Mouse (Mus musculus) midbrain, embryonic 16.5 days (tissue): ENCODE measurements around the gene Chrna3. TPM values are rescaled to one million over a fixed set of nuclear protein-coding genes. Genes with fewer than 3 reads are reported as not detected.

Source experiments
- ATAC-seq: fragments of 200-750 bp; cut with Nextera tagmentation; 2 replicates; pipeline ENCODE4 v1.8.0; 2017; ENCODE audit warnings: moderate TSS enrichment
- H3K27ac ChIP-seq: fragments of 300-500 bp; sonication (generic); 2 replicates; pipeline ENCODE4 v1.5.1; 2014; ENCODE audit warnings: mild to moderate bottlenecking, low read length, mixed read lengths
- H3K27me3 ChIP-seq: fragments of 300-500 bp; sonication (generic); 2 replicates; pipeline ENCODE4 v1.6.1; 2014; ENCODE audit warnings: low read depth, low read length, mixed read lengths; ENCODE audit not compliant: control insufficient read depth, insufficient read depth
- H3K36me3 ChIP-seq: fragments of 300-500 bp; sonication (generic); 2 replicates; pipeline ENCODE4 v1.6.1; 2014; ENCODE audit warnings: mild to moderate bottlenecking, low read length, moderate library complexity, mixed read lengths; ENCODE audit not compliant: control insufficient read depth, insufficient read depth
- H3K4me1 ChIP-seq: fragments of 300-500 bp; sonication (generic); 2 replicates; pipeline ENCODE4 v1.6.1; 2014; ENCODE audit warnings: mild to moderate bottlenecking, low read length, mixed read lengths; ENCODE audit not compliant: control insufficient read depth, insufficient read depth
- H3K4me2 ChIP-seq: fragments of 300-500 bp; sonication (generic); 2 replicates; pipeline ENCODE4 v1.6.1; 2014; ENCODE audit warnings: mild to moderate bottlenecking, low read length, mixed read lengths
- H3K4me3 ChIP-seq: fragments of 300-500 bp; sonication (generic); 2 replicates; pipeline ENCODE4 v1.5.1; 2014; ENCODE audit warnings: low read depth, mild to moderate bottlenecking, low read length, moderate library complexity, mixed read lengths
- H3K9ac ChIP-seq: fragments of 300-500 bp; sonication (generic); 2 replicates; pipeline ENCODE4 v1.6.1; 2014; ENCODE audit warnings: low read depth, low read length, mixed read lengths
- H3K9me3 ChIP-seq: fragments of 300-500 bp; sonication (generic); replicated peaks from 2 replicates; pipeline ENCODE4 v1.6.1; 2014; ENCODE audit warnings: mild to moderate bottlenecking, low read length, mixed read lengths; ENCODE audit not compliant: control insufficient read depth, poor library complexity, severe bottlenecking
- WGBS: fragments of 180-500 bp; shearing (Covaris S2); extraction: QIAGEN DNeasy Blood & Tissue Kit; methylation state at CpG from one replicate; pipeline ENCODE4 v1.1.7; 2014; 5-methylcytosine and 5-hydroxymethylcytosine counted together
- polyA plus RNA-seq: library from polyadenylated mRNA; unstranded; fragments of >200 nt; fragmentation: Nextera tagmentation; extraction: Ambion mirVana; gene quantifications from 2 replicates; pipeline ENCODE4 v1.2.1, GENCODE M21; 2015

Chrna3 gene
- polyA plus RNA-seq, result 18.3 and 20.9 TPM in 2 replicates

DNA sequence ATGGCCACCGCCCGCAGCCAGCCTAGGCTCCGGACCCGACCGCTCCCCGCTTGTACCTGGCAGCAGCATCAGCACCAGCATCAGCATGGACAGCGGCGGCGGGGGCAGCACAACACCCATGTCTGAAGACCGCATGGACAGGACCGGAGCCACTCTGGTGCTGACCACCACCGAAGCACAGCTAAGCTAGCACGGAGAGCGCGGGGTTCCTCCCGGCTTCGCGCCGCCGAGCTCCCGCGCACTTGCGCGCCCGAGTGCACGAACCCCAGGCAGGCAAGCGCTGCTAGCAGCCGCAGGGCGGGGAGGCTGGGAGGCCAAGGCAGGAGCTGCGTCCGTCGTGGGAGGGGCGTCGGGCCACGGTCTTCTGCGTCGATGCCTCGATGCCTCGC is at the start of gene Chrna3:
Gene Chrna3, minus strand, starts transcription at position 288 of the 389 bp plus-strand sequence.
- Histone ChIP-seq H3K4me3 (peak within 1 kb of the TSS; percentile 55), H3K4me2 (peak within 1 kb of the TSS; percentile 82), H3K9ac (peak within 1 kb of the TSS; percentile 77), H3K36me3 (no peaks in the 10 kb centered on the region), H3K27me3 (0 out of 2 replicates have a peak, but pooled peaks cover 5% of the 10 kb centered on the region), H3K9me3 (no peaks in the 10 kb centered on the region), H3K27ac (peak within 1 kb of the TSS; percentile 54), H3K4me1 (peaks cover 4% of the 10 kb centered on the region; the same call in 1 of the 2 replicates)
- ATAC-seq, result peak; percentile 67
- under 1% methylated on average over 39 of the region's 39 CpGs for WGBS

DNA sequence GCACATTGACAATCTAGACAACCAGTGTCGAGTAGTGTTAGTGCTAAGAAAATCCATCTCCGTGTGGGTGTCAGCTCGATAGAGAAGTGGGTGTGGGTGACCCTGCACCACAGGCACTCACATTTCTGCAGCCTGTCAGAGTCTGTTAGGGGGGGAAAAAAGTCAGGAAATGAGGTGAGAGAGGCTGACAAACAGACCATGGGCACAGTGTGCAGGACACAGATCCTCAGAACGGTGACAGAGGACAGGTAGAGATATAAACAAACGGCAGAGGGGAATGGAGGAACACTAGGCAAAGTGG is 41.6 kb upstream of the Chrna3 start:
- H3K27me3 ChIP-seq, result no peaks in the 10 kb centered on the region
- H3K27ac ChIP-seq, result 0 out of 2 replicates have a peak overlapping the region, but pooled peaks have one; percentile 4
- H3K4me1 ChIP-seq, result peaks cover 8% of the 10 kb centered on the region; the same call in 1 of the 2 replicates
- no peaks in the 10 kb centered on the region for H3K9me3 ChIP-seq
- H3K4me2 ChIP-seq, result no peak overlapping the region
- peak; percentile 52; the same call in 1 of the 2 replicates for ATAC-seq
- no peaks in the 10 kb centered on the region for H3K36me3 ChIP-seq
- no peak overlapping the region for H3K9ac ChIP-seq
- 22% methylated on average over 5 of the region's 5 CpGs for WGBS
- no peak overlapping the region for H3K4me3 ChIP-seq

DNA sequence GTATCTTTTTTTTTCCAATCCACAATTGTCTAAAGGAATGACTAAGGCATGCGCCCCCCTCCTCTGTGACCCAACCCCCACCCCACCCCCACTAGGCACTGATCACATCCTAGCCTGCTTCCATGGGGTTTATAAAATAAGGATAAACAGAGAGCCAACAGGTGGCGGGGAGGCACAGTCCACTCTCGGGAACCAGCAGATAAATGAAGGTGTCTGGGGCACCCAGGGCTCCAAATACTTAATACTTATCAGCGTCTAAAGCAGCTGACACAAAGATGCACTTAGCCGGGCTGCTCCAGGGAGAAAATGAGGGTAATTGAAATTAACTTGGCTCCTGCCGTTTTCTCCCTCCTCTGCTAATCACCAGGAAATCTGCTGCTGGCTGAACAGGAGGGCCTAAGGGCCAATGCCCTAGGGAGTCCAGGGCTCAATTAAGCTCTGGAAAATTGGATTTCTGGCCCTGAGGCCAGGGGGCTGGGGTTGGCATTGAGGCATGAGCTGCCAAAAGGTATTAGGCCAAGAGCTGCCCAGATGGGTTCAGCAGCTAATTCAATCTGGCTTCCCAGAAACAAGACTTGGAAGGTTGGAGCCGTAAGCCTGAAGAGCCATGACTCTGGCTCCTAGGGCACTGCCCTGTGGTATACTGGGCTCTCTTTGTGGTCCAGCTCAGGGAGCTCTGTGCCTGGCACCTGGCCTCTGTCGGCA is 41.0 kb upstream of the Chrna3 start:
- Histone ChIP-seq H3K4me3 (no peak overlapping the region), H3K36me3 (no peaks in the 10 kb centered on the region), H3K4me1 (peaks cover 8% of the 10 kb centered on the region; the same call in 1 of the 2 replicates), H3K9me3 (no peaks in the 10 kb centered on the region), H3K27ac (0 out of 2 replicates have a peak overlapping the region, but pooled peaks have one; percentile 4), H3K9ac (no peak overlapping the region), H3K4me2 (no peak overlapping the region), H3K27me3 (no peaks in the 10 kb centered on the region)
- WGBS, result 14% methylated on average over 8 of the region's 8 CpGs
- peak; percentile 91 for ATAC-seq

DNA sequence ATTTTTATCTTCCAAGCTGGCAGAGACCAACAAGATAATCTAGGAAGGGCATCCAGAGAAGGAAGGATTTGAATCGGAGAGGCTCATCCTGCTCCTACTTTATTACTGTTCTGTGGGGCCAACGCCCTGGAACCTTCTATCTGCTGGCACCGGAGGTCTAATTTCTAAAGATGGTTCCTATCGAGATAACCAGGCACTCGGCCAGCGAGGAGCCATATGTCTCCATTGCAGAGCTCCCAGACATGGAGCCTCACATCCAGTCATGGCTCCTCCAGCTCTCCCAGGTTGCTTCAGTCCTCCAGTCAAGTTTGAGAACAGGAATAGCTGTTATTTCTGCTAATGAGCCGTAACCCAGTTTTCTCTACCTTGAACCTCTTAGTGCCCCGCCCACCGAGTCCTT is 38.9 kb upstream of the Chrna3 start:
- H3K9me3 ChIP-seq, result no peaks in the 10 kb centered on the region
- WGBS, result 91% methylated on average over 9 of the region's 9 CpGs
- H3K36me3 ChIP-seq, result no peaks in the 10 kb centered on the region
- no peak overlapping the region for H3K4me2 ChIP-seq
- ATAC-seq, result no peak
- no peaks in the 10 kb centered on the region for H3K27me3 ChIP-seq
- peaks cover 8% of the 10 kb centered on the region; the same call in 1 of the 2 replicates for H3K4me1 ChIP-seq
- no peak overlapping the region for H3K4me3 ChIP-seq
- no peak overlapping the region for H3K9ac ChIP-seq
- no peak overlapping the region for H3K27ac ChIP-seq

DNA sequence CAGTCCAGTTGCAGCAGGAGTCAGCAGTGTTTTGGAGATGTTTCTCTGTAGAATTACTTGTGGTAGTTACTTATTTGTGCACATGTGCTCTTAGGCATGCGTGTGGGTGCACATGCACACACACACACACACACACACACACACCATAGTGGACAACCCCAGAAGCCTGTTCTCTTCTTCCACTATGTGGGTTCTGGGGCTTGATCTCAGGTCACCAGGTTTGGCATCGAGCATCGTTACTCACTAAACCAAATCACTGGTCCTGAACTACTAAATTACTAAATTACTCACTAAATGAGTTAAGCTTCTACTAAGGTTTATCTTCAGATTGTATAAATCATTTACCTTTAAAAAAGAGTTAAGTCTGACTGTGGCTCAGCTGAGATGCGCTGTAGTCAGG is 31.7 kb upstream of the Chrna3 start:
- Histone ChIP-seq H3K9me3 (no peaks in the 10 kb centered on the region), H3K36me3 (no peaks in the 10 kb centered on the region), H3K4me2 (no peak overlapping the region), H3K27ac (no peak overlapping the region), H3K4me1 (no peaks in the 10 kb centered on the region), H3K27me3 (no peaks in the 10 kb centered on the region), H3K9ac (no peak overlapping the region), H3K4me3 (no peak overlapping the region)
- WGBS, result 90% methylated on average over 4 of the region's 4 CpGs
- ATAC-seq, result no peak

DNA sequence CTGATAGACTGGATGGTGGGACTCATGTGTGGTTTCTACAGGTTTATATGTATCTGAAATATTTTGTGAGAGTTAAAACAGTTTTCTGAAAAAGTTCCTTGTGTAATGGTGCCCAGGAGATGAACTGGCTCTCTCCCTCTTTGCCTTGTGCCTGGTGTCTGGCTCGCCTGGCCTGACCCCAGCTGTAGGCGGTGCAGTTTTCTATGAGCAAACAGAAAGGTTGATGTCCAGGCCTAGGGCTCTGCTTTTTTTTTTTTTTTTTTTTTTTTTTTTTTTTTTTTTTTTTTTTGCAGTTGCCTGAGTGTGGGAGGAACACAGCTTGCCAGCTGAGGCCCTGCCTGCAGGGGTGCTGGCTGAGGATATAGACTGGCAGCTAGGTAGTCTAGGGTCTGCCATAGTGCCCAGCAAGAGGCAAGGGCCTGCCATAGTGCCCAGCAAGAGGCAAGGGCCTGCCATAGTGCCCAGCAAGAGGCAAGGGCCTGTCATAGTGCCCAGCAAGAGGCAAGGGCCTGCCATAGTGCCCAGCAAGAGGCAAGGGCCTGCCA is 29.1 kb upstream of the Chrna3 start:
- Histone ChIP-seq H3K4me2 (no peak overlapping the region), H3K27ac (no peak overlapping the region), H3K4me3 (no peak overlapping the region), H3K27me3 (no peaks in the 10 kb centered on the region), H3K9me3 (no peaks in the 10 kb centered on the region), H3K4me1 (no peaks in the 10 kb centered on the region), H3K9ac (no peak overlapping the region), H3K36me3 (no peaks in the 10 kb centered on the region)
- WGBS, result 77% methylated on average over 2 of the region's 2 CpGs
- no peak for ATAC-seq

DNA sequence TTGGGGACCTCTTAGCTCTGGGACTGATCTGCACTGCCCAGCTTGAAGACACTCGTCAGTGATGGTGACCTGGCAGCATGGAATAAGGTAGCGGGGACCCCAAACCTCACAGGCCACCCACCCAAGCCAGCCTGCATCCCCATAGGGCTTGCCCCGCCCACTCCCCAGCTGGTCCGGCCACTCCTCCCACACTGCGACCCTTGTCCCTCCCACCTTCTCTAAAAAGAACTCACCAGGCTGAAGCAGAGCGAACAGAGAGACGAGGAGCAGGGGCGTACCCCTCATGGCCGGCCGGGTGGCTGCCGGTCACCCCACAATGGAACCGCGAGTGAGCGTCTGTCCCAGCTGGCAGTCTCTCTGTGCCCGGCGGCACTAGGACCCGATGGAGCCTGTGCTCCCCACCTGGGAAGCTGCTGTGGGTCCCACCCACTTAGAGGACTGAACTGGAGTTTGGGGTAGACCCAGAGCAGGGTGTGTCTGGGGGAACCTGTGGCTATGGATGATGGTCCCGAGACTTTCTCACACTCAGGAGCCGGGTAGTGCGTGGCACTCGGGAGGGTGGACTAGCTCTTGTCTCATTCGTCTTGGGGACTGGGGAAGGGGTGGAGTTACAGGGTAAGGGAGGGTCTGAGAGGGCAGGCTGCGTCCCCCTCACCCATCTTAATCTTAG is 22.0 kb upstream of the Chrna3 start, which contains the start of gene Chrnb4:
Gene Chrnb4, minus strand, starts transcription at position 569 of the 670 bp plus-strand sequence.
- ATAC-seq, result peak; percentile 72
- peak within 1 kb of the TSS; percentile 92 for H3K4me2 ChIP-seq
- peaks cover 10% of the 10 kb centered on the region; the same call in 1 of the 2 replicates for H3K4me1 ChIP-seq
- WGBS, result 1% methylated on average over 23 of the region's 23 CpGs
- peaks cover 6% of the 10 kb centered on the region; the same call in 1 of the 2 replicates for H3K27me3 ChIP-seq
- H3K9me3 ChIP-seq, result no peaks in the 10 kb centered on the region
- H3K4me3 ChIP-seq, result peak within 1 kb of the TSS; percentile 37
- peak within 1 kb of the TSS; percentile 42; the same call in 1 of the 2 replicates for H3K9ac ChIP-seq
- H3K27ac ChIP-seq, result no peak within 1 kb of the TSS
- no peaks in the 10 kb centered on the region for H3K36me3 ChIP-seq

DNA sequence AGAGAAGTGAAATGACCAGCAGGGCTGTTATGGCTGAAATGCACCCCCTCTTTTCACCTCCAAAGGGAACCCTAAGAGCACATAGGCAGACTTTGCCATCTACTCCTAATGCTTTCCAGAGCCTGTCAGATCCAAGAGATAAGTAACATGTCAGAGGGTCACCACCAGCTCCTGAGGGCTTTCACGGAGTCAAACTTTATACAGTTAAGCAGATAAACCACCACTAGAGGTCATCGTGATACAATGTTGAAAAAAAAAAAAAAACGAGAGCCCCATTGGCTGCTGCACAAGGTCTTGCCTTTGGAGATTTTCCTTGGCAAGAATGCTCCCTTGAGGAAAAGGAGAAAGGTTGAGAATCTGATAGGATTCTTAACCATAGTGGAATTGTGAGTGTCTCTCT is 20.4 kb upstream of the Chrna3 start:
- H3K36me3 ChIP-seq, result no peaks in the 10 kb centered on the region
- H3K4me1 ChIP-seq, result peaks cover 10% of the 10 kb centered on the region; the same call in 1 of the 2 replicates
- H3K9ac ChIP-seq, result no peak overlapping the region
- H3K27ac ChIP-seq, result no peak overlapping the region
- no peak overlapping the region for H3K4me2 ChIP-seq
- no peak overlapping the region for H3K4me3 ChIP-seq
- ATAC-seq, result no peak
- H3K27me3 ChIP-seq, result peaks cover 6% of the 10 kb centered on the region; the same call in 1 of the 2 replicates
- WGBS, result 1% methylated on average over 3 of the region's 3 CpGs
- no peaks in the 10 kb centered on the region for H3K9me3 ChIP-seq

DNA sequence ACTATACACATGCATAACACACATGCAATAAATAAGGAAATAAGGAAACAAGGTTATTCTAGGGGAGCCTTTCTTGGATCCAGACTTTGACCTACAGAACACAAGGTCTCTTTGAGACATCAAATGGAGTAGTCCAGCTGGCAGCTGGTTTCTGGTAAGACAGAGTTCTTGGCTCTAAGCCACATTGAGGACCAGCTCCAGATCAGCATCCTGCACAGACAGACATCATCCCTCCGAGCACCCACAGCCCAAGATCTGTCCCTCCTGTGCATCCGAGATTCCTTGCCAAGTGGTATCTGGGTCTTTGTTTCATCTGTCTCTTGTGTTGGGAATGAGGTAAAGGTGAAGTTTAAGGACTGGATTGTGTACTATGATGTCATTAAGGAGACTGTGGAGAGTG is 18.6 kb upstream of the Chrna3 start:
- H3K36me3 ChIP-seq, result no peaks in the 10 kb centered on the region
- no peak overlapping the region for H3K4me3 ChIP-seq
- no peak for ATAC-seq
- H3K27me3 ChIP-seq, result peaks cover 6% of the 10 kb centered on the region; the same call in 1 of the 2 replicates
- peaks cover 10% of the 10 kb centered on the region; the same call in 1 of the 2 replicates for H3K4me1 ChIP-seq
- no peak overlapping the region for H3K4me2 ChIP-seq
- 75% methylated on average over 2 of the region's 2 CpGs for WGBS
- H3K27ac ChIP-seq, result no peak overlapping the region
- no peak overlapping the region for H3K9ac ChIP-seq
- no peaks in the 10 kb centered on the region for H3K9me3 ChIP-seq
